ENCODE assay signal across 9 mouse cellular contexts in genomic region chr12:104471351-104472217, GRCm38 (mm10). TPM values are rescaled to one million over a fixed set of nuclear protein-coding genes. Genes with fewer than 3 reads are reported as not detected.
DNase-seq lines count a peak whose midpoint lies in the region; ATAC-seq lines count a peak whose summit lies in the region.
"Had no signal": no experiment of that assay in that cellular context is flagged by ENCODE, and none has a peak within 500 bp of the region (broad histone marks: within the 10 kb centered on the region; RNA-seq: fewer than 3 reads in every experiment).

No protein-coding gene starts in this region.

- peak; percentile 16 for DNase-seq in kidney, postnatal 10 days
- DNase-seq in kidney, adult 8-10 months = no peak
- peak; percentile 72 for DNase-seq in embryonic facial prominence, embryonic 10.5 days (ENCODE audit: low spot score)
- DNase-seq in testis, postnatal 10 days (ENCODE audit: low spot score) = no peak
- DNase-seq in ovary, adult 18-20 months (ENCODE audit: low spot score) = no peak

- H3K4me2 ChIP-seq in hindbrain, embryonic 15.5 days = peak overlapping the region; percentile 69
- H3K4me2 ChIP-seq in midbrain, embryonic 15.5 days = peak overlapping the region; percentile 64

- WGBS in embryonic facial prominence, embryonic 10.5 days = under 1% methylated on average over 57 of the region's 57 CpGs
- under 1% methylated on average over 55 of the region's 57 CpGs for WGBS in hindbrain, embryonic 15.5 days
- WGBS in midbrain, embryonic 15.5 days = under 1% methylated on average over 57 of the region's 57 CpGs

- 0 out of 2 replicates have a peak, but pooled peaks have one; percentile 36 for ATAC-seq in hindbrain, embryonic 15.5 days (ENCODE audit: low FRiP score, low read depth)
- ATAC-seq in midbrain, embryonic 15.5 days (replicated peaks) = peak; percentile 25; the same call in 1 of the 2 replicates
- no peak for ATAC-seq in inflammation-experienced regulatory T-cells, adult 6 months

- peaks cover 98% of the 10 kb centered on the region for H3K27me3 ChIP-seq in embryonic facial prominence, embryonic 10.5 days (replicated peaks; ENCODE audit: low read depth, poor library complexity, severe bottlenecking)
- H3K27me3 ChIP-seq in hindbrain, embryonic 15.5 days = peaks cover 65% of the 10 kb centered on the region
- peaks cover 71% of the 10 kb centered on the region for H3K27me3 ChIP-seq in midbrain, embryonic 15.5 days (replicated peaks)

- peak overlapping the region; percentile 91 for H3K27ac ChIP-seq in embryonic facial prominence, embryonic 10.5 days (replicated peaks)
- H3K27ac ChIP-seq in hindbrain, embryonic 15.5 days (replicated peaks) = no peak overlapping the region
- no peak overlapping the region for H3K27ac ChIP-seq in midbrain, embryonic 15.5 days

- H3K4me3 ChIP-seq in embryonic facial prominence, embryonic 10.5 days = peak overlapping the region; percentile 75
- H3K4me3 ChIP-seq in hindbrain, embryonic 15.5 days = peak overlapping the region; percentile 38
- peak overlapping the region; percentile 6; the same call in 1 of the 2 replicates for H3K4me3 ChIP-seq in midbrain, embryonic 15.5 days

- no peaks in the 10 kb centered on the region for H3K9me3 ChIP-seq in embryonic facial prominence, embryonic 10.5 days
- no peaks in the 10 kb centered on the region for H3K9me3 ChIP-seq in hindbrain, embryonic 15.5 days
- H3K9me3 ChIP-seq in midbrain, embryonic 15.5 days = no peaks in the 10 kb centered on the region

- peaks cover 81% of the 10 kb centered on the region for H3K4me1 ChIP-seq in embryonic facial prominence, embryonic 10.5 days
- peaks cover 28% of the 10 kb centered on the region for H3K4me1 ChIP-seq in hindbrain, embryonic 15.5 days (replicated peaks)
- H3K4me1 ChIP-seq in midbrain, embryonic 15.5 days = peaks cover 24% of the 10 kb centered on the region

- H3K9ac ChIP-seq in hindbrain, embryonic 15.5 days = no peak overlapping the region
- H3K9ac ChIP-seq in midbrain, embryonic 15.5 days = no peak overlapping the region

- no peaks in the 10 kb centered on the region; the same call in 1 of the 2 replicates for H3K36me3 ChIP-seq in embryonic facial prominence, embryonic 10.5 days (replicated peaks)
- H3K36me3 ChIP-seq in hindbrain, embryonic 15.5 days = no peaks in the 10 kb centered on the region
- H3K36me3 ChIP-seq in midbrain, embryonic 15.5 days (replicated peaks) = no peaks in the 10 kb centered on the region

RNA-seq across cellular contexts. Expression of gene Gsc, which starts 1.5 kb away (rescaled TPM):
- 11.8 and 20.4 TPM in 2 replicates for polyA plus RNA-seq in embryonic facial prominence, embryonic 10.5 days (2016; fragmentation: Nextera tagmentation; extraction: Ambion mirVana)
- 0.16 and 0.21 TPM in 2 replicates for polyA plus RNA-seq in hindbrain, embryonic 15.5 days (2015; fragmentation: Nextera tagmentation; extraction: Ambion mirVana)
- polyA plus RNA-seq in midbrain, embryonic 15.5 days (2015; fragmentation: Nextera tagmentation; extraction: Ambion mirVana) = 0.13 and 0.26 TPM in 2 replicates
- not detected for polyA plus RNA-seq in inflammation-experienced regulatory T-cells, adult 6 months (2017; shearing (Covaris generic))
- polyA plus RNA-seq: large intestine, adult 2 months had no signal

Comparison
In these comparisons a context has a peak if more than half of its experiments do, and no peak if none do; other contexts are left out.
1. DNase-seq: peak in kidney, postnatal 10 days (single experiment) and embryonic facial prominence, embryonic 10.5 days (single experiment); none in kidney, adult 8-10 months (0 of 2), testis, postnatal 10 days (single experiment) and ovary, adult 18-20 months (single experiment).
2. H3K4me3 ChIP-seq: peak in every context shown above with its lines; median percentile 75 in embryonic facial prominence, embryonic 10.5 days; 38 in hindbrain, embryonic 15.5 days; 6 in midbrain, embryonic 15.5 days.
3. RNA of gene Gsc, which starts 1.5 kb away (polyA plus RNA-seq): 11.8 to 20.4 TPM in embryonic facial prominence, embryonic 10.5 days; 0.13 to 0.26 TPM in midbrain, embryonic 15.5 days, 0.16 to 0.21 TPM in hindbrain, embryonic 15.5 days and not detected in inflammation-experienced regulatory T-cells, adult 6 months; every median in the first group is over 10 times any median in the second.